Mouse (Mus musculus) thymus, adult 2 months (tissue): Measurements from ENCODE around the gene Ppp4r1. TPM values are rescaled to one million over a fixed set of nuclear protein-coding genes. Genes with fewer than 3 reads are reported as not detected.

Experiments
- DNase-seq: peaks from one replicate; pipeline ENCODE4 v3.0.0; 2021
- H3K27ac ChIP-seq: fragments of 200-500 bp; 2 replicates; pipeline ENCODE4 v1.5.1; 2012; ENCODE audit warnings: low read length, control low read depth; ENCODE audit not compliant: control insufficient read depth, insufficient read depth
- H3K27me3 ChIP-seq: fragments of 200-500 bp; 2 replicates; pipeline ENCODE4 v1.6.1; 2012; ENCODE audit warnings: mild to moderate bottlenecking, low read length, moderate library complexity, mixed read lengths; ENCODE audit not compliant: control insufficient read depth, insufficient read depth
- H3K36me3 ChIP-seq: fragments of 200-500 bp; 2 replicates; pipeline ENCODE4 v1.6.1; 2012; ENCODE audit warnings: mild to moderate bottlenecking, low read length, moderate library complexity; ENCODE audit not compliant: control insufficient read depth, insufficient read depth
- H3K4me1 ChIP-seq: fragments of 200-500 bp; replicated peaks from 2 replicates; pipeline ENCODE4 v1.6.1; 2012; ENCODE audit warnings: low read length; ENCODE audit not compliant: control insufficient read depth, insufficient read depth
- H3K4me3 ChIP-seq: fragments of 200-500 bp; 2 replicates; pipeline ENCODE4 v1.5.1; 2012; ENCODE audit warnings: mild to moderate bottlenecking, low read length, control low read depth, moderate library complexity; ENCODE audit not compliant: control insufficient read depth, insufficient read depth
- CTCF ChIP-seq: fragments of 200-500 bp; IDR thresholded peaks from 2 replicates; pipeline ENCODE4 v1.5.1; 2012; ENCODE audit warnings: mild to moderate bottlenecking, control low read depth, low read length, moderate library complexity, borderline replicate concordance; ENCODE audit not compliant: control insufficient read depth, poor library complexity, insufficient read depth; ENCODE audit errors: extremely low read depth
- POLR2A ChIP-seq: fragments of 200-500 bp; IDR thresholded peaks from 2 replicates; pipeline ENCODE4 v1.6.1; 2012; ENCODE audit warnings: mild to moderate bottlenecking, low read length, control low read depth, moderate library complexity; ENCODE audit not compliant: control insufficient read depth, poor library complexity, insufficient read depth; ENCODE audit errors: extremely low read depth
- WGBS: fragments of 180-500 bp; shearing (Covaris S2); methylation state at CpG from one replicate; pipeline ENCODE4 v1.1.7; 2018; 5-methylcytosine and 5-hydroxymethylcytosine counted together
- polyA plus RNA-seq: library from polyadenylated mRNA; depleted of rRNA; stranded (reverse); fragments of >200 nt; gene quantifications from 2 replicates; pipeline ENCODE4 v1.2.3, GENCODE M21; 2012

Gene Ppp4r1
- polyA plus RNA-seq, 1 experiment: 40.1 TPM

DNA sequence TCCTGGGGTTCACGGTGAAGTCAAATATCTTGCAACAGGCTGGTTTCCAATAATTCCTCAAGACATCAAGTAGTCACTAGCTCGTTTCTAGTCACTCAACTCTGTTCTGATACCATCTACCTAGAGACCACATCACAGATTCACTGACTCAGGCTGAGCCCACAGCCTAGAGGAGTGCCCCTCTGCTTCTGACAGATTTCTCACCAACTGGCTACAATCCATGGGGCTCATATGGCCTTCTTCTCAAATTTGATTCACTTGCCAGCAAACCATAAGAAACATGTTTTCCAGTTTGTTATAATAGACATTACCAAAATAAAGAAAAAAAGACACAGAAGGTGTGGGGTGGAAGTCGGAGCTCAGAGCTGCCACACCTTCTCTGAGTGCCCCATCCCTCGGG is 40.8 kb upstream of the Ppp4r1 start:
- WGBS: 73% methylated on average over 4 of the region's 4 CpGs
- no peak for TF ChIP-seq CTCF
- no peak for TF ChIP-seq POLR2A
- no peak overlapping the region for H3K4me3 ChIP-seq
- no peak overlapping the region for H3K27ac ChIP-seq
- no peaks in the 10 kb centered on the region for H3K36me3 ChIP-seq
- H3K27me3 ChIP-seq: no peaks in the 10 kb centered on the region
- no peak for DNase-seq
- no peaks in the 10 kb centered on the region for H3K4me1 ChIP-seq

- 96% methylated on average over 10 of the region's 10 CpGs for WGBS
- DNase-seq: no peak
Measured at GRCm38 (mm10) chr17:65742245-65742905, 40.0 kb upstream of the Ppp4r1 start.

DNA sequence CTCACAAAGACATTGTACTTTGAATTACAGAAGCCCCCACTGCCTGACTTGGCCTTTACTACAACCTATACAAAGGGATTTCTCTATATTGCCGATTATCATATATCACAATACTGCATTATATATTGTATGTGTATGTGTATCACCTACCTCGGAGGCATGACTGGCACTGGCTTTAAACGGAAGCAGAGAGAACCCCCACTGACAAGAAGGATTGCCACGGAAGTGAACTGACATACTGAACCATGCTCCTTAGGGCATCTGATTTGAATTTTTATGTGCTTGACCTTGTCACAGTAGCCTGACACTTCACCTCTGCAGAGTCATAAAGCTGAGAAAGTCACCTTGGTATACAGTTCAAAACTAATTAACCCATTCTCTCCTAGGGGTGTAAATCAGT is 39.4 kb upstream of the Ppp4r1 start:
- Histone ChIP-seq H3K4me1 (no peaks in the 10 kb centered on the region), H3K36me3 (no peaks in the 10 kb centered on the region), H3K27ac (no peak overlapping the region), H3K4me3 (no peak overlapping the region), H3K27me3 (no peaks in the 10 kb centered on the region)
- no peak for DNase-seq
- TF ChIP-seq CTCF (no peak), POLR2A (no peak)
- 99% methylated on average over 4 of the region's 4 CpGs for WGBS

More at GRCm38 (mm10) chr17:65742245-65742905, 40.0 kb upstream of the Ppp4r1 start:
- H3K27ac ChIP-seq: no peak overlapping the region
- H3K4me3 ChIP-seq: no peak overlapping the region
- TF ChIP-seq POLR2A (no peak), CTCF (no peak)
- H3K4me1 ChIP-seq: no peaks in the 10 kb centered on the region
- H3K27me3 ChIP-seq: no peaks in the 10 kb centered on the region
- H3K36me3 ChIP-seq: no peaks in the 10 kb centered on the region

DNA sequence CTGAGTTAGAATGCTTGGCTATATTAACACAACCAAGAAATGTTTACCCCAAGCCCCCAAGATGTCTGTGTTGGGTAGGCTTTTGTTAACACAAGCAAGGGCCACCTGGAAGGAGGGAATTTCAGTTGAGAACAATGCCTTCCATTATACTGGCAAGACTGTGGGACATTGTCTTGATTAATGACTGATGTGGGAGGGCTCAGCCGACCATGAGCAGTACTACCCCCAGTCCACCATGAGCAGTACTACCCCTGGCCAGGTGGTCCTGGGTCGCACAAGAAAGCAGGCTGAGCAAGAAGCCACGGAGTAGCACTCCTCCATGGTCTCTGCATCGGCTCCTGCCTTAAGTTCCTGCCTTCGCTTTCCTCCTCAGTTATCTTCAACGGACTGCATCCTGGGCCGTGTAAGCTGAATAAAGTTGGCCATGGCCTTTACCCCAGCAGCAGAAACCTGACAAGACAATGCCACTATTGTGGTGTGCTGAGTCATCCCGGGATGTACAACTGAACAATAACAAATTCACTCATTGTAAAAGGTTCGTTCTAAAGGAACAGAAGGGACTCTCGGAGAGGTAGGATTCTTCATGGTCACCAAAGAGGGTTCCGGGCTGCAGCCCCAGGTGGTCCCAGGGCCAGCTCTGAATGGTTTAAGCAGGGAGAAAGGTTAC is 38.6 kb upstream of the Ppp4r1 start:
- no peak overlapping the region for H3K27ac ChIP-seq
- no peak for DNase-seq

GRCm38 (mm10) chr17:65746314-65746713 is 36.1 kb upstream of the Ppp4r1 start:
- no peak for TF ChIP-seq POLR2A
- no peak for TF ChIP-seq CTCF
- no peak for DNase-seq
- Histone ChIP-seq H3K36me3 (no peaks in the 10 kb centered on the region), H3K4me3 (no peak overlapping the region), H3K4me1 (no peaks in the 10 kb centered on the region), H3K27ac (no peak overlapping the region), H3K27me3 (no peaks in the 10 kb centered on the region)
- 94% methylated on average over 6 of the region's 6 CpGs for WGBS

More for the DNA sequence above, 38.6 kb upstream of the Ppp4r1 start:
- no peaks in the 10 kb centered on the region for H3K4me1 ChIP-seq
- TF ChIP-seq POLR2A (no peak), CTCF (no peak)
- no peaks in the 10 kb centered on the region for H3K27me3 ChIP-seq
- WGBS: 93% methylated on average over 11 of the region's 11 CpGs
- H3K36me3 ChIP-seq: no peaks in the 10 kb centered on the region
- no peak overlapping the region for H3K4me3 ChIP-seq

DNA sequence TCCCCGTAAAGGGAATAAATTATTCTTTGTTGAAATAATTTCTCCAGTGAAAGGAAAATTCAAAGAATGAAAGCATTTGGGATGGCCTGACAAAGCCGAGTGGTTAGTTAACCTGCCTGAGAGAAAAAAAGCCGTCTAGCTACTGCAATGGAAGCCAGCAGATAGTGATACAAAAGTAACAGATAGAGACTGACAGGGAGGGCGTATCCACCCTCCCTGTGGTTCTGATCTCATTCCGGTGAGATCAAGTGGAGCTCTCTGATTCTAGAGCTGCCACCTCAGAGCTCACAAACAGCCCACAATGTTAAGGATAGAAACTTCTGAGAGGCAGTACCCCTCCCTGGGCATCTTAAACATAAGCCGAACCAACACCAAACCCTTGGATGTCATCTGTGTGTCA is 33.4 kb upstream of the Ppp4r1 start:
- Histone ChIP-seq H3K27me3 (no peaks in the 10 kb centered on the region), H3K27ac (no peak overlapping the region), H3K4me1 (no peaks in the 10 kb centered on the region), H3K4me3 (no peak overlapping the region), H3K36me3 (no peaks in the 10 kb centered on the region)
- TF ChIP-seq CTCF (no peak), POLR2A (no peak)
- WGBS: 96% methylated on average over 6 of the region's 6 CpGs
- no peak for DNase-seq
